Mouse (Mus musculus): ENCODE measurements around the gene Tmem176a.
"Not testable (repeated sequence)": the region's sequence is repeated elsewhere in the genome, so short reads cannot be mapped to it uniquely, and the experiment has no call there.

Tmem176a gene

GRCm38 (mm10) chr6:48842111-48842842 lies 1.6 kb downstream of the Tmem176a start:
- peak; percentile 46 to 65 for DNase-seq

GRCm38 (mm10) chr6:48845086-48845485 lies 4.4 kb downstream of the Tmem176a start:
- no peak for DNase-seq

GRCm38 (mm10) chr6:48851820-48852491 lies 11.2 kb downstream of the Tmem176a start:
- no peak for DNase-seq

GRCm38 (mm10) chr6:48854155-48854554 lies 13.4 kb downstream of the Tmem176a start:
- no peak for DNase-seq

GRCm38 (mm10) chr6:48857613-48858302 lies 17.0 kb downstream of the Tmem176a start:
- DNase-seq: no peak

- DNase-seq: peak; percentile 57 to 82
Measured at GRCm38 (mm10) chr6:48860130-48860815, 19.6 kb downstream of the Tmem176a start.

- no peak for DNase-seq
Measured at GRCm38 (mm10) chr6:48860851-48861250, 20.1 kb downstream of the Tmem176a start.

- DNase-seq: peak; percentile 39 to 73
Measured at GRCm38 (mm10) chr6:48861616-48862280, 21.0 kb downstream of the Tmem176a start.

- DNase-seq: no peak
Measured at GRCm38 (mm10) chr6:48862816-48863215, 22.1 kb downstream of the Tmem176a start.

GRCm38 (mm10) chr6:48863488-48863887 lies 22.8 kb downstream of the Tmem176a start:
- no peak for DNase-seq

- DNase-seq: no peak
Measured at GRCm38 (mm10) chr6:48864181-48864580, 23.5 kb downstream of the Tmem176a start.

- DNase-seq: no peak
Measured at GRCm38 (mm10) chr6:48864723-48865122, 24.0 kb downstream of the Tmem176a start.

GRCm38 (mm10) chr6:48865152-48865745 lies 24.5 kb downstream of the Tmem176a start:
- DNase-seq: no peak

- not testable (repeated sequence) for DNase-seq
Measured at GRCm38 (mm10) chr6:48866355-48866950, 25.7 kb downstream of the Tmem176a start.

GRCm38 (mm10) chr6:48867158-48867557 lies 26.4 kb downstream of the Tmem176a start:
- DNase-seq: no peak

- DNase-seq: no peak
Measured at GRCm38 (mm10) chr6:48869774-48870173, 29.1 kb downstream of the Tmem176a start.

GRCm38 (mm10) chr6:48872596-48872995 lies 31.9 kb downstream of the Tmem176a start, which contains the start of gene Aoc1:
TSS of gene Aoc1 (plus strand) at chr6:48872896.
- DNase-seq: no peak

- no peak for DNase-seq
Measured at GRCm38 (mm10) chr6:48874576-48874975, 33.9 kb downstream of the Tmem176a start.

- DNase-seq: no peak
Measured at GRCm38 (mm10) chr6:48875515-48875914, 34.8 kb downstream of the Tmem176a start.

GRCm38 (mm10) chr6:48876510-48877135 lies 35.9 kb downstream of the Tmem176a start:
- DNase-seq: peak in 1 of 2 experiments; percentile 32

- no peak for DNase-seq
Measured at GRCm38 (mm10) chr6:48894203-48894602, 53.5 kb downstream of the Tmem176a start.

All from cerebellum, postnatal 14 days (tissue).